Mouse (Mus musculus): ENCODE measurements around the gene Serpinb8.

Gene Serpinb8

GRCm38 (mm10) chr1:107645086-107645485 lies 55.3 kb downstream of the Serpinb8 start:
- DNase-seq (ENCODE audit: low spot score): no peak

GRCm38 (mm10) chr1:107657689-107658088 lies 67.9 kb downstream of the Serpinb8 start:
- no peak for DNase-seq (ENCODE audit: low spot score)
